Mouse (Mus musculus) lung, embryonic 14.5 days (tissue): ENCODE measurements around the gene Slc6a9. TPM values are rescaled to one million over a fixed set of nuclear protein-coding genes. Genes with fewer than 3 reads are reported as not detected.

Source experiments
- ATAC-seq: fragments of 200-750 bp; cut with Nextera tagmentation; 2 replicates; pipeline ENCODE4 v1.8.0; 2017; ENCODE audit warnings: mild to moderate bottlenecking, moderate TSS enrichment, moderate library complexity; ENCODE audit not compliant: insufficient read depth
- DNase-seq: peaks from one replicate; pipeline ENCODE4 v3.0.0-alpha.2; 2015
- H3K27ac ChIP-seq: fragments of 300-500 bp; sonication (generic); 2 replicates; pipeline ENCODE4 v1.5.1; 2014; ENCODE audit warnings: low read depth, mild to moderate bottlenecking, moderate library complexity
- H3K27me3 ChIP-seq: fragments of 300-500 bp; sonication (generic); 2 replicates; pipeline ENCODE4 v1.6.1; 2014; ENCODE audit warnings: low read length, control low read depth; ENCODE audit not compliant: insufficient read depth
- H3K36me3 ChIP-seq: fragments of 300-500 bp; sonication (generic); 2 replicates; pipeline ENCODE4 v1.6.1; 2014; ENCODE audit warnings: control low read depth; ENCODE audit not compliant: insufficient read depth
- H3K4me1 ChIP-seq: fragments of 300-500 bp; sonication (generic); 2 replicates; pipeline ENCODE4 v1.6.1; 2014; ENCODE audit warnings: antibody characterized with exemption, control low read depth; ENCODE audit not compliant: insufficient read depth
- H3K4me2 ChIP-seq: fragments of 300-500 bp; sonication (generic); 2 replicates; pipeline ENCODE4 v1.6.1; 2014; ENCODE audit warnings: mild to moderate bottlenecking
- H3K4me3 ChIP-seq: fragments of 300-500 bp; sonication (generic); 2 replicates; pipeline ENCODE4 v1.5.1; 2014; ENCODE audit warnings: low read depth, low read length
- H3K9ac ChIP-seq: fragments of 300-500 bp; sonication (generic); 2 replicates; pipeline ENCODE4 v1.6.1; 2014
- H3K9me3 ChIP-seq: fragments of 300-500 bp; sonication (generic); 2 replicates; pipeline ENCODE4 v1.6.1; 2016; ENCODE audit warnings: low read depth, low read length, control low read depth
- CTCF ChIP-seq: IDR thresholded peaks from 2 replicates; pipeline ENCODE4 v1.5.1; 2016; ENCODE audit warnings: antibody characterized with exemption, low read depth
- WGBS: fragments of 180-500 bp; shearing (Covaris S2); extraction: QIAGEN DNeasy Blood & Tissue Kit; methylation state at CpG from one replicate; pipeline ENCODE4 v1.1.7; 2014; 5-methylcytosine and 5-hydroxymethylcytosine counted together
- polyA plus RNA-seq: library from polyadenylated mRNA; unstranded; fragments of >200 nt; fragmentation: Nextera tagmentation; extraction: Ambion mirVana; gene quantifications from 2 replicates; pipeline ENCODE4 v1.2.1, GENCODE M21; 2014

The Slc6a9 gene
- polyA plus RNA-seq, 1 experiment from 2014 or later: 9.7 TPM

GRCm38 (mm10) chr4:117890750-117891149 is 56.4 kb downstream of the Slc6a9 start:
- Histone ChIP-seq H3K36me3 (peaks cover 24% of the 10 kb centered on the region), H3K4me1 (peaks cover 5% of the 10 kb centered on the region), H3K9ac (no peak overlapping the region), H3K4me2 (peak overlapping the region; percentile 78; the same call in 1 of the 2 replicates), H3K27ac (no peak overlapping the region), H3K9me3 (no peaks in the 10 kb centered on the region), H3K4me3 (peak overlapping the region; percentile 78; the same call in 1 of the 2 replicates), H3K27me3 (no peaks in the 10 kb centered on the region)
- DNase-seq: no peak
- TF ChIP-seq CTCF: no peak
- no peak for ATAC-seq
- 88% methylated on average over 8 of the region's 8 CpGs for WGBS

GRCm38 (mm10) chr4:117891738-117892161 is 57.4 kb downstream of the Slc6a9 start, which contains the start of gene Dph2:
Dph2 (minus strand) TSS chr4:117892032.
- Histone ChIP-seq H3K4me3 (peak within 1 kb of the TSS; percentile 78), H3K36me3 (peaks cover 34% of the 10 kb centered on the region), H3K9ac (peak within 1 kb of the TSS; percentile 52), H3K4me2 (peak within 1 kb of the TSS; percentile 78), H3K4me1 (no peaks in the 10 kb centered on the region), H3K9me3 (no peaks in the 10 kb centered on the region), H3K27me3 (no peaks in the 10 kb centered on the region), H3K27ac (no peak within 1 kb of the TSS)
- peak; percentile 87 for ATAC-seq
- TF ChIP-seq CTCF: no peak
- DNase-seq: peak; percentile 94
- under 1% methylated on average over 21 of the region's 21 CpGs for WGBS

- DNase-seq: peak; percentile 87
- H3K27me3 ChIP-seq: no peaks in the 10 kb centered on the region
- H3K4me3 ChIP-seq: no peak overlapping the region
- peaks cover 48% of the 10 kb centered on the region for H3K36me3 ChIP-seq
- H3K4me1 ChIP-seq: no peaks in the 10 kb centered on the region
- 16% methylated on average over 9 of the region's 9 CpGs for WGBS
- H3K9me3 ChIP-seq: no peaks in the 10 kb centered on the region
- H3K27ac ChIP-seq: no peak overlapping the region
- ATAC-seq: no peak
- no peak overlapping the region for H3K9ac ChIP-seq
- no peak for TF ChIP-seq CTCF
- no peak overlapping the region for H3K4me2 ChIP-seq
Measured at GRCm38 (mm10) chr4:117893376-117893775, 59.1 kb downstream of the Slc6a9 start.

- WGBS: 81% methylated on average over 8 of the region's 8 CpGs
- no peaks in the 10 kb centered on the region for H3K9me3 ChIP-seq
- H3K4me1 ChIP-seq: no peaks in the 10 kb centered on the region
- DNase-seq: no peak
- no peak overlapping the region for H3K4me2 ChIP-seq
- H3K9ac ChIP-seq: no peak overlapping the region
- H3K27me3 ChIP-seq: no peaks in the 10 kb centered on the region
- H3K27ac ChIP-seq: no peak overlapping the region
- no peak for ATAC-seq
- no peak for TF ChIP-seq CTCF
- no peak overlapping the region for H3K4me3 ChIP-seq
- peaks cover 55% of the 10 kb centered on the region for H3K36me3 ChIP-seq
Measured at GRCm38 (mm10) chr4:117894601-117895000, 60.3 kb downstream of the Slc6a9 start.

DNA sequence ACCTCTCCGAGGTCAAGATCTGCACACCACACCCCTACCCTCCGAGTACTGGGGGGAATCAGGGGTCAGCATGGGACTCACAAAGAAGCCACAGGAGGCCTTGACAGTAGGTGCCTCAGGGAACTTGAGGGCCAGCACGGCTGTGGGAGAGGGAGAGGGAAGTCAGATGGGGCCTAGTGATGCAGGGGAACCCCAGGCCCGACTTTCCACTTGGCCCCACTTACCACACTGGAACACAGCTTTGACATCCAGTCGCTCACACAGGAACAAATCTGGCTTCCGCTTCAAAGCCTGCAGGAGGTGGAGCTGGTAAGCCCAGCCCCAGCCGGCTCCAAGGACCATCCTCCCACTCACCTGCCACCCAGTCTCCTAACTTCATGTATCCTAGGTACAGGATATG is 61.0 kb downstream of the Slc6a9 start:
- Histone ChIP-seq H3K36me3 (peaks cover 56% of the 10 kb centered on the region), H3K4me1 (no peaks in the 10 kb centered on the region), H3K9ac (no peak overlapping the region)

GRCm38 (mm10) chr4:117896031-117896430 is 61.7 kb downstream of the Slc6a9 start:
- Histone ChIP-seq H3K36me3 (peaks cover 63% of the 10 kb centered on the region), H3K4me1 (no peaks in the 10 kb centered on the region), H3K27ac (no peak overlapping the region), H3K4me2 (no peak overlapping the region), H3K9ac (no peak overlapping the region), H3K27me3 (no peaks in the 10 kb centered on the region), H3K9me3 (no peaks in the 10 kb centered on the region), H3K4me3 (no peak overlapping the region)
- TF ChIP-seq CTCF: no peak
- WGBS: 95% methylated on average over 6 of the region's 6 CpGs
- ATAC-seq: no peak
- no peak for DNase-seq

More for the DNA sequence above, 61.0 kb downstream of the Slc6a9 start:
- Histone ChIP-seq H3K27me3 (no peaks in the 10 kb centered on the region), H3K4me2 (no peak overlapping the region), H3K4me3 (no peak overlapping the region), H3K9me3 (no peaks in the 10 kb centered on the region), H3K27ac (no peak overlapping the region)
- TF ChIP-seq CTCF: no peak
- WGBS: 81% methylated on average over 7 of the region's 7 CpGs
- no peak for DNase-seq
- ATAC-seq: no peak

DNA sequence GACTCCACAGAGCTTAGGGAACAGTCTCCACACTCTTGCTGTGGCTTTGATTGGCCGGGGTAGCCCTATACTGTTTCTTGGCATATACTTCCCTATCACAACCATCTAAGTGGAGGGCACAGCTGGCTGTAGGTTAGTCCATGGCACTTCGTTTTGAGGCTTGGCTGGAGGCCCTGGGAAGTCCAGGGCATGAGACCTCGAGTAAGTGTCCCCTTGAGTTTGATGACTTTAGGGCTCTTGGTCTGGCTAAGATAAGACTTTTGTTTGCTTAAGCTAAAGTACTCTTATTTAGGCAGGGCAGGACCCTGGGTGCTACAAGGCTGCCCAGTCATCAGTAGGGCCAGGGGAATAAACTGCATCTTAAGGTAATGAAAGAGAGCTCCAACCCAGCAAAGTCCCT is 63.8 kb downstream of the Slc6a9 start:
- Histone ChIP-seq H3K9me3 (no peaks in the 10 kb centered on the region), H3K36me3 (peaks cover 84% of the 10 kb centered on the region)
- no peak for TF ChIP-seq CTCF

More for the DNA sequence above, 63.8 kb downstream of the Slc6a9 start:
- Histone ChIP-seq H3K27ac (no peak overlapping the region), H3K4me2 (no peak overlapping the region), H3K4me1 (no peaks in the 10 kb centered on the region), H3K27me3 (no peaks in the 10 kb centered on the region), H3K4me3 (no peak overlapping the region), H3K9ac (no peak overlapping the region)
- ATAC-seq (no peak), DNase-seq (no peak)
- 73% methylated on average over 3 of the region's 3 CpGs for WGBS
